Mouse (Mus musculus) lung, postnatal 0 days (tissue): ENCODE measurements at regions not wholly inside any gene's neighbourhood (a gene's known extent, or its start where the extent isn't known, plus 50 kb on each side); places are given as distances from the start of the nearest gene placed in this dataset.
A peak's percentile ranks its signal among the peaks of the same experiment; 100 is the strongest.

ENCODE experiments used
- ATAC-seq: fragments of 200-750 bp; cut with Nextera tagmentation; 2 replicates; pipeline ENCODE4 v1.8.0; 2017; ENCODE audit warnings: moderate library complexity
- DNase-seq: peaks from one replicate; pipeline ENCODE4 v3.0.0-alpha.2; 2016; ENCODE audit warnings: low spot score
- H3K27ac ChIP-seq: fragments of 300-500 bp; sonication (generic); 2 replicates; pipeline ENCODE4 v1.5.1; 2014; ENCODE audit warnings: antibody characterized with exemption, mild to moderate bottlenecking, low read length, mixed read lengths
- H3K27me3 ChIP-seq: fragments of 300-500 bp; sonication (generic); replicated peaks from 2 replicates; pipeline ENCODE4 v1.6.1; 2014; ENCODE audit warnings: low read length, mixed read lengths; ENCODE audit not compliant: insufficient read depth
- H3K36me3 ChIP-seq: fragments of 300-500 bp; sonication (generic); 2 replicates; pipeline ENCODE4 v1.6.1; 2014; ENCODE audit warnings: low read length, mixed read lengths; ENCODE audit not compliant: insufficient read depth
- H3K4me1 ChIP-seq: fragments of 300-500 bp; sonication (generic); 2 replicates; pipeline ENCODE4 v1.6.1; 2014; ENCODE audit warnings: antibody characterized with exemption, low read depth, low read length, mixed read lengths; ENCODE audit not compliant: insufficient read depth
- H3K4me2 ChIP-seq: fragments of 300-500 bp; sonication (generic); replicated peaks from 2 replicates; pipeline ENCODE4 v1.6.1; 2014; ENCODE audit warnings: low read depth, mild to moderate bottlenecking, low read length, moderate library complexity, mixed read lengths
- H3K4me3 ChIP-seq: fragments of 300-500 bp; sonication (generic); 2 replicates; pipeline ENCODE4 v1.5.1; 2014; ENCODE audit warnings: low read depth, low read length
- H3K9ac ChIP-seq: fragments of 300-500 bp; sonication (generic); replicated peaks from 2 replicates; pipeline ENCODE4 v1.6.1; 2014; ENCODE audit warnings: low read depth, mild to moderate bottlenecking
- H3K9me3 ChIP-seq: fragments of 300-500 bp; sonication (generic); 2 replicates; pipeline ENCODE4 v1.6.1; 2016; ENCODE audit warnings: low read length, mixed read lengths
- CTCF ChIP-seq: IDR thresholded peaks from 2 replicates; pipeline ENCODE4 v1.5.1; 2016; ENCODE audit warnings: antibody characterized with exemption, mild to moderate bottlenecking
- EP300 ChIP-seq: IDR thresholded peaks from 2 replicates; pipeline ENCODE4 v1.6.1; 2016; ENCODE audit warnings: antibody characterized with exemption, mild to moderate bottlenecking, control low read depth
- WGBS: fragments of 180-500 bp; shearing (Covaris S2); extraction: QIAGEN DNeasy Blood & Tissue Kit; methylation state at CpG from one replicate; pipeline ENCODE4 v1.1.7; 2014; 5-methylcytosine and 5-hydroxymethylcytosine counted together

DNA sequence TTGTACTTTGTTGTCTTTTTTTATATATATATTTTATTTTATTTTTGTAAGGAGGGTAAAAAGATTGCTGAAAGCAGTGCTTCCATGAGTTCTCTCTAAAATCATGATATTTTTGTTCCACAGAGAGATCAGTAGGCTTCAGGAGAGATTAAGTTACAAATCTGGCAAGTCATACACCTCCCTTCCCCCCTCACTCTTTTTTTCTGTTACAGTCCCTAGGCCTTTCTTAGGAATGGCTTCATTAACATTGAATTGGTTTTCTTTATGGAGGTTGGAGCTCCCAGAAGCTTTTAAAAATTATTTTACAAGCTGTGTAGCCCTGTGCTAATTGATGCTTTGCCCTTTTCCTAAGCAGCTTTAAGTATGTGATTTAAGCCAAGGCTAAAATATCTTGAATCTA lies 4653.9 kb upstream of the Gm7489 start:
- DNase-seq (no peak), ATAC-seq (no peak)
- H3K36me3 ChIP-seq, result no peaks in the 10 kb centered on the region
- no peak overlapping the region for H3K4me3 ChIP-seq
- H3K27ac ChIP-seq, result no peak overlapping the region
- no peak overlapping the region for H3K9ac ChIP-seq
- H3K4me2 ChIP-seq, result no peak overlapping the region
- TF ChIP-seq CTCF (no peak), EP300 (no peak)
- no peaks in the 10 kb centered on the region for H3K9me3 ChIP-seq
- no peaks in the 10 kb centered on the region for H3K4me1 ChIP-seq
- no peaks in the 10 kb centered on the region for H3K27me3 ChIP-seq

- DNase-seq, result peak; percentile 7
- ATAC-seq, result no peak
Observed at GRCm38 (mm10) chr15:49270198-49270597, 4614.5 kb upstream of the Gm7489 start.

More at GRCm38 (mm10) chr15:49270198-49270597, 4614.5 kb upstream of the Gm7489 start:
- H3K9ac ChIP-seq, result no peak overlapping the region
- TF ChIP-seq CTCF (no peak), EP300 (no peak)
- H3K4me3 ChIP-seq, result no peak overlapping the region
- no peak overlapping the region for H3K4me2 ChIP-seq
- no peaks in the 10 kb centered on the region for H3K4me1 ChIP-seq
- H3K27me3 ChIP-seq, result no peaks in the 10 kb centered on the region
- H3K27ac ChIP-seq, result no peak overlapping the region
- H3K36me3 ChIP-seq, result no peaks in the 10 kb centered on the region
- H3K9me3 ChIP-seq, result no peaks in the 10 kb centered on the region
- 32% methylated on average over 1 of the region's 1 CpGs for WGBS
